Mouse (Mus musculus): ENCODE results near the gene Usp54.

DNA sequence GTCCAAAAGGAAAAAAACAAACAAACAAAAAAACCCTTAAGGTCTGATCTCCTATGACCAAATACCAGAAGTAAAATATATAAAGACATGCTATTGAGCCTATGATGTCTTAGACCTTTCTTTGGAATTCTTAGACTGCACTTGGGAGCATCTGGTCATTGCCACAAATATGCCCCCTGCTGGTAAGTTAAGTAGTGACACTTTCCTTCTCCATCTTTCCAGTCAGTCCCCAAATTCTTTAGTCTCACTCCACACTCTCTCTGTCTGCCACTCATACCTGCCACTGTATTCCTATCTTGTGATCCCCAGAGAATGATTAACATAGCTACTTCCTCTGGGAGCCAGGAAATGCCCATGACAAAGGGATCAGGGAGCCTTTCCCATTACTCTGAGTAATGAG, 17.5 kb upstream of the Usp54 start:
- TF ChIP-seq ZNF384 (IDR thresholded peaks at IDR 0.05; ENCODE audit: low read depth, low read length) (no peak), HCFC1 (IDR thresholded peaks at IDR 0.05; ENCODE audit: borderline replicate concordance, insufficient read depth, low read length) (no peak)
